Mouse (Mus musculus) brown adipose tissue, adult 24 weeks (tissue): ENCODE measurements around the gene Mest. TPM values are rescaled to one million over a fixed set of nuclear protein-coding genes. Genes with fewer than 3 reads are reported as not detected.

ENCODE experiments used
- H3K27ac ChIP-seq: fragments of 200-500 bp; replicated peaks from 2 replicates; pipeline ENCODE4 v1.5.1; 2012; ENCODE audit warnings: low read depth, mild to moderate bottlenecking, low read length
- H3K4me1 ChIP-seq: fragments of 200-500 bp; 2 replicates; pipeline ENCODE4 v1.6.1; 2012; ENCODE audit warnings: low read length, mixed read lengths; ENCODE audit not compliant: control insufficient read depth, insufficient read depth, insufficient read length
- H3K4me3 ChIP-seq: fragments of 200-500 bp; 2 replicates; pipeline ENCODE4 v1.5.1; 2012; ENCODE audit warnings: low read depth, mild to moderate bottlenecking, low read length, moderate library complexity; ENCODE audit not compliant: insufficient read depth
- polyA plus RNA-seq: library from polyadenylated mRNA; stranded (reverse); fragments of >200 nt; gene quantifications from 2 replicates; pipeline ENCODE4 v1.2.4, GENCODE M21; 2012; ENCODE audit not compliant: missing spikeins, insufficient read depth, insufficient read length

Gene Mest
- polyA plus RNA-seq, 1 experiment, result 6.7 TPM

DNA sequence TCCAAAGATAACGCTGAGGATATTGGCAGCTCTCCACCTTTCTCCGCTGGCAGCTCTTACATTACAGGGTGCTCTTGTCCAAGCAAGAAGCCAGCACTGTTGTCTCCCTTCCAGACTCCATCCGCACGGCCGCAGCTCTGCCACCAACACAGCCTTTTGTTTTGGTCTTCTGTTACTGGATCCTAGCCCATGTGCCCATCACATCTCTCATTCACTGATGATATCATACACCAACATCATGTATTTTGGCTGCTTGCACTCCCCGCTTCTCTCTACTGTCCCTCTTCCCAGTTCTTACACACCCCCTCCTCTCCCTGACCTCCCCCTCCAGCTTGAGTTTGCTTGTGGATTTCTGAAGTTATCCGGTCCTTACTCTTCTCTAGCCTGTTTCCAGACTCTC lies 6.6 kb upstream of the Mest start:
- Histone ChIP-seq H3K4me3 (no peak overlapping the region), H3K27ac (no peak overlapping the region), H3K4me1 (peaks cover 13% of the 10 kb centered on the region; the same call in 1 of the 2 replicates)

DNA sequence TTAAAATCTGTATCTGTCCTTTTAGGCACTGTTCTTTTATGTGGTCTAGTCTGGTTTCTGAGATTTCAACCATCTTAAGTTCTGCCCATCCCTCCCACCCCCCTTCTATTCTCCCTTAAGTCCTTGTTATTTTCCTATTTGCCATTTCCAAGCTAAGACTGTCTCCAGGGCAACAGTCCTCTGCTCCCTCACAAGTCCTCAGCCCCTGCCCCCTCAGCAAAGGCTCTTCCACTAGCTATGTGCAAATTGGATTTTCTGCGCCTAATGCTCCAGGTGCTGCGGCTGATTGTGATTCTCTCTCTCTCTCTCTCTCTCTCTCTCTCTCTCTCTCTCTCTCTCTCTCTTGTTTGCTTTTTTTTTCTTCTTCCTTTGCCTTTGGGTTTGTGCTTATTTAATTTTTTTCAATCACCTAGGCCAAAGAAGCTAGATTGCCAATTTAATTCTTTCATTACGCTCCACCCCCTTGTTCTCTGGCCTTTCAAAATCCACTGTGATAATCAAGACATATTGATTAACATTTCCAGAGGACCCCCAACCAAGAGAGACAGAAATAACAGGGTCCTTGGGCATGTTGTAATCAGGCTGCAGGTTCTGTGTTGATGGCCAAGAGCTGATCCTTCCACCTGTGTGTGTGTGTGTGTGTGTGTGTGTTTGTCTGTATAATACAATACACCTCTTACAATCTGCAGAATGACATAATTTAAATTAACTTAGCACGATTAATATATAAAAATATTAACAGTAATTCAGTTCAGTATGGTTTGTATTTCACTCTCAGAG lies 772 bp upstream of the Mest start:
- no peak overlapping the region for H3K27ac ChIP-seq
- no peak overlapping the region for H3K4me3 ChIP-seq
- peaks cover 4% of the 10 kb centered on the region; the same call in 1 of the 2 replicates for H3K4me1 ChIP-seq

DNA sequence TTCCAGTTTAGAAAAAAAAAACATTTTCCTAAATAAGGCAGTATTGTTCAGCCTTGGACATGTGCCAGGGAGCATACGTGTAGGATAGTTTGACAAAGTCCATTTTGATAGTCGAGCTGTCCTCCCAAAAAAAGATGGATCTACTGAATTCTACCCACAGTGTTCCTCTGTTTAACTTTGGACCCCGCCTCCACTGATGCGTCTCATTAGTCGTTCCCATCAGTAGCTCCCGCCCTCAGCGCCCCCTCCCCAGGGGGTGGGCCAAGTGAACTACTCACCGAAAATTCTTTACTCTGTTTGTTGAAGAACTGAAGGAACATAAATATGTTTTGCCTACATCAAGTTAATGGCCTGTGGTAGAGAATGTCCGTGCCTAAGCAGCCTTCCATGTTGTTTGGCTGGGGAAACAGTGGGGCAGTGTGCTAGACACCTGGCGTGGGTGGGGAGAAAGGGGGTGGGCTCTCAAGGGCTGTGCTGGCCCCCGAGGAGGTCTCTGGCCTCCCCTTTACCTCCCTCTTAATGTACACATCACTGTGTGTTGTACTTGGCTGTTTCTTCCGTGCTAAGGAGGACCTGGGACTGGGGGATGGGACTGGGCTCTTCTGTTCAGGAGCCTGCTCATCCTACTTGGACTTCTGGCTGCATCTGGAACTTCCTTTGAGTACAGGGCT lies 7.1 kb downstream of the Mest start:
- Histone ChIP-seq H3K4me1 (no peaks in the 10 kb centered on the region; the same call in 1 of the 2 replicates), H3K4me3 (no peak overlapping the region), H3K27ac (no peak overlapping the region)

DNA sequence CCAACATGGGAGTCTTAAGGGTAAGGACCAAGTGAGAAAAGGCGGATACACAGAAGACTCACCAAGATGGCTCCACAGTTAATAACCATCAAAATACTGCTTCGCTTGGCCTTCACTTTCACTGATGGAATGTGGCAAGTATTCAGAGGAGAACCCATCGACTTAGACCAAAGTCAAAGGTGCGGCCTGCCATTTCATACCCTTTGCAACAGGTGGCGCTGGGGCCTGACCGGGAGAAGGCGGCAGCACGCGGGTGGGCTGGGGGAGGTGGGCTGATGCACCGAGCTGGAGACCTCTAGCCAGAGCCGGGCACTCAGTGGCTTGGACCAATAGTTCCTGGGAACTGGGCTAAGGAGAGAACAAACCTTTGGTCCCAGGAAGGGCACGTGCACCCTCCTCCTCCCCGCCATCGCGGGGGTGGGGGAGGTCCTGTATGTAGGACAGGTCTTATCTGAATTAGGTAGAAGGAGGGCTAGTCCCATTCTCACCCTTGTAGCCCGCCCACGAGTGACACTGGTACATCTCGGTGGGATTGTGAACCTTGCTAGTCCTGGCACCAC lies 9.3 kb downstream of the Mest start:
- H3K27ac ChIP-seq, result no peak overlapping the region
- H3K4me1 ChIP-seq, result no peaks in the 10 kb centered on the region; the same call in 1 of the 2 replicates
- H3K4me3 ChIP-seq, result no peak overlapping the region

DNA sequence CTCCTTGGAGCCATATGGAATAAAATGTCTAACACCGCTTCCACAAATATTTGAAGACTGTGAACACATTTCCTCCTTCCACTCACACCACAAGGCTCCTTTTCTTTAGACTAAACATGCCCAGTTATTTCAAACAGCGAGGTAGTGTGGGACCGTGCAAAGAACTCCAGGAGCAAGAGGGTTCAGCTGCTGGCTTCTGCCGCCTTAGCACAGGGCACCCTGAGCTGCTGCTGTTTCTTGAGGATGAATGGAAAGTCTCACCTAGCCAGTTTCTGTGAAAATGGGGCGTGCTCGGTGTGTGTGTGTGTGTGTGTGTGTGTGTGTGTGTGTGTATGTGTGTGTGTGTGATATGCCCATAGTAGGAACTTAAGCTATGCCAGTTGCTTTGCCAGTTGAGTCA lies 11.1 kb downstream of the Mest start:
- Histone ChIP-seq H3K27ac (no peak overlapping the region), H3K4me3 (no peak overlapping the region), H3K4me1 (no peaks in the 10 kb centered on the region; the same call in 1 of the 2 replicates)

DNA sequence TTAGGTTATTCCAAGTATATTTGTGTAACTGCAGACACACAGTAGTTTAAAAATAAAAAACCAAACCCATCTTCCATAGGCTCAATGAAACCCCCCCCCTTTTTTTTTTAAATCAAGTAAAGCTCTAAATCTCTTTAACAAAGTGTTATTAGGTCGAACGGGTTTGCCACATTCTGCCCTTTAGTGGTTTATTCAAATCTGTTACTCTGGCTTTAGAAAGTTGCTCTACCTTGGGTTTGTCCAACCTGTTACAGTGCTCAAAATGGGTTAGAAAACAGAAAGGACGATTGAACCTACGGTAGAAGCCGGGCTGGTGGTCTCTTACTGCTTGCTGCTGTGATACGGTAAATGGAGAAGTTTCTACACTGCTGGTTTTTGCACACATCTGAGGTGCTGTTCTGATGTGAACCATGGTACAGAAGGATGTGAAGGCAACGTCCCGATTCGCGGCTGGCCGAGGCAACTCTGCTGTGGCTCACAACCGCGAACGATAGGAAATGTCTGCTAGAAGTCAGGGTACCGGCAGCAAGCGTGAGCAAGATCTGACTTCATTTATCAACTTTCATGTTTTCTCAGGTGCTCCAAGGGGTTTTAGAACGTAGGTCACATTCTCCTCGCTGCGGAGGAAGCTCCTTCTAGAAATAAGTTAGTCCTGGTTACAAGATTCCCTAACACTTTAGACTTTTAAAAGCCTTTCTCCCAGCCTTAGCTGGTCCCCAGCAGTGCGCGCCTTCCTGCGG lies 11.8 kb downstream of the Mest start:
- Histone ChIP-seq H3K4me1 (no peaks in the 10 kb centered on the region), H3K27ac (peak overlapping the region; percentile 34; the same call in 1 of the 2 replicates), H3K4me3 (peak overlapping the region; percentile 47)

DNA sequence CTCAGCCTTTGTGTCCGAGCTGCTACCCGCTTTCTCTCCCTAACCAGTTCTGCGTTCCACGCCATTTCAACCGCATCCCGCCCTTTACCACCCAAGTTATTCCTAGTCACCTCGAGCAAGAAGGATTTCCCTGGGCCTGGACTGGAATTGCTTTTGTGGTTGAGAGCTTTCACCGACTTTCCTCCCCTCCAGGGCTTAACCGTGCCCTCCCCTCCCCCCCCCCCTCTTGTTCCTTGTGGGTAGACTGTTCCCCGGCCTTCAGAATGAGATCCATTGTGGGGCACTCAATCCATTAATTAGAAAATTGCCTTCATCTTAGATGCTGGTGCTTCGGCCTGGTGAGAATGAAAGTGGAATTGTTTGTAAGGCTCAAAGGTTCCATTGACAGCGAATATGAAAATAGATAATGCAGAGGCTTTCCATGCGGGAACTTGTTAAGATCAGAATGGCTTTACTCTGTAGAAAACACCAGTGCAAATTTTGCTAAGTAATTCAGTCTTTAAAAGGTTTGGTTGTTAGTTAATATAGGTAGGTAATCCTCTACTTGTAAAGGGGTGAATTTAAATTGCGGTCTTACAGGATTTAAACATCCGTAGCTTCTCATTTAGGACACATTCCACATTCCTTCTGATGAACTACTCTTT lies 12.5 kb downstream of the Mest start:
- H3K4me1 ChIP-seq, result no peaks in the 10 kb centered on the region
- H3K27ac ChIP-seq, result peak overlapping the region; percentile 34; the same call in 1 of the 2 replicates
- H3K4me3 ChIP-seq, result peak overlapping the region; percentile 47

DNA sequence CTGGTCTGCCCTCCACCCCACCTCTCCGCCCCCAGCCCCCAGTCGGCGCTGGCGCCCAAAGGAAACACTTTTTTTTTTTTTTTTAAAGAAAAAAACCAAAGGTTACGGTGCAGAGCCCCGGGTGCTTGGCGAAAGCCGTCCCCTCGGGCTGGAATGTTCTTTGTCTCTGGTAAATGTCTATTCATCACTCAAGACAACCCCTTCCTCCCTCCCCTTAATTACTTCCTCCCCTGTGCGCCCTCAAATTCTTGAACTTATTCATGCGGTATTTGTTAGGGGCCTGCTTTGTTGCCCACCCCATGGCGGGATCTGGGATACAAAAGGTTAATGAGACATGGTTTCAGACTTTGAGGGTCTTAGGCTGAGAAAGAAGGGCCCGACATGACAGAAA lies 13.0 kb downstream of the Mest start:
- no peak overlapping the region for H3K4me3 ChIP-seq
- no peak overlapping the region for H3K27ac ChIP-seq
- no peaks in the 10 kb centered on the region for H3K4me1 ChIP-seq

DNA sequence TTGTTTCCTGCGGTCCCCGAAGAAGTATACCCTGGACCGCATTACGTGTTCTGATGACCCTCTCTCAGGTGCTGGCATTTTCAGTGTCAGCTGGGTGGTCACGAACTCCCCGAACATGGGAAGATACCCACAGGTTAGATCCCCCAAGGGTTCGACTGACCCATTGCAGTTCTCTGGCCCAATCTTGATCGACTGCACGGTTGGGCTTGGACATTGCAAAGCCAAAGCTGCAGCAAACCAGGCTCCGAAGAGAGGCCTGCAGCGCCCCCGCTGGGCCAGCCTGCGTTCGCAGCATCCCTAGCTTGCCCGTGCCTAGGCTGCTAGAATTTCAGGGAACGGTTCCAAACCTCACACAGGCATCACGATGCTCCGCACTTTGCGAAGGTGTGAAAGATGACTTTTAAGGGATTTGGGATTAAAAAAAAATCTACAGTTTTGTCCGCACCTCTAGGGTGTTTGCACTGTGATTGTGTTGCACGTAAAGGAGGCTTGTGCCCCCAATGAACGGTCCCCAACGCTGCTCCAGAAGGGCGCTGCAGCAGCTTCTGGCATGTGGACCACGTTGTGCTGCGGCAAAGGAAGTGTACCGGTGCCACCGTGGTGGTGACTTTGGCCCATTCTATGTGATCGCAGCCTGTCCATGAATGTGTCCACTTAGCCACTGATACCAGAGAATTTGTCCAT lies 13.7 kb downstream of the Mest start:
- H3K4me3 ChIP-seq, result peak overlapping the region; percentile 53
- no peaks in the 10 kb centered on the region for H3K4me1 ChIP-seq
- H3K27ac ChIP-seq, result no peak overlapping the region

DNA sequence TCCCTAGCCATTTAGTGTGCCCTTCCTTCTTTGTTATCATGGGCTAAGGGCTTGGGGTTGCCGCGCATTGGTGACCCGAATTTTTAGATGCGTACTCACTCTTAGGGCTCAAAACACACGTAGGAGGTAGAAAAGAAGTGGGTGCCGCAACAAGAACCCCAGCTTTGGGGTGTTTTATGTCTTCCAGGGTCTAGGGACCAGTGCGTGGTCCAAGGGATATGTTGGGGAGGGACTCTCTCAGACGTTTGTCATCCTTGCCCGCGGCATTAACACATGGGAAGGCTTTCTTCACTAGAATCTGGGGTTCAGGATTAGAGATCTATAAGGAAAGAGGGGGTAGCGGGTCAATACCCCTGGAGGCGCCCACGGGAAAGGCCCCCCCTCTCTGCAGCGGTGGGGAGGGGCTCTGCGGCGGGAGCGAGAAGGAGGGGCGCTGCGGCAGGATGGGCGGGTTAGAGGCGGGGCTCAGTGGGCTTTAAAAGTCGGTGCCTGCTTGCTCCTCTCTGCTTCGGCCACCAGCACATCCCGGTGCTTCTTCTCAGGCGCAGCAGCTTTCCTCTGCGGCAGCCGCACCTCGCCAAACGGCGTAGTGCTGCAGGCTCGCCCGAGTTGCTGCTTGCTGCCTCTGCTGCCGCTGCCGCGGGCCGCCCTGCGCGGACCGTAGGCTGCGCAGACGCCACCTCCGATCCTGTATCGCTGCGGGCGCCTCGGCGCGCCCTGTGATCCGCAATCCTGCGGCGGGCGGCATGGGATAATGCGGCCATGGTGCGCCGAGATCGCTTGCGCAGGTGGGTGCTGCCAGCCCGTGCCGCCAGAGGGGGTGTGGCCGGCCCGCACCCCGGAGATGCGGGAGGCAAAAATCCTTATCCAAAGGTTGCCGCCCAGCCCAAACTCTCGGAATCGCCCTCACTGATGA lies 14.5 kb downstream of the Mest start:
- H3K4me1 ChIP-seq, result no peaks in the 10 kb centered on the region
- H3K27ac ChIP-seq, result no peak overlapping the region
- peak overlapping the region; percentile 53 for H3K4me3 ChIP-seq

DNA sequence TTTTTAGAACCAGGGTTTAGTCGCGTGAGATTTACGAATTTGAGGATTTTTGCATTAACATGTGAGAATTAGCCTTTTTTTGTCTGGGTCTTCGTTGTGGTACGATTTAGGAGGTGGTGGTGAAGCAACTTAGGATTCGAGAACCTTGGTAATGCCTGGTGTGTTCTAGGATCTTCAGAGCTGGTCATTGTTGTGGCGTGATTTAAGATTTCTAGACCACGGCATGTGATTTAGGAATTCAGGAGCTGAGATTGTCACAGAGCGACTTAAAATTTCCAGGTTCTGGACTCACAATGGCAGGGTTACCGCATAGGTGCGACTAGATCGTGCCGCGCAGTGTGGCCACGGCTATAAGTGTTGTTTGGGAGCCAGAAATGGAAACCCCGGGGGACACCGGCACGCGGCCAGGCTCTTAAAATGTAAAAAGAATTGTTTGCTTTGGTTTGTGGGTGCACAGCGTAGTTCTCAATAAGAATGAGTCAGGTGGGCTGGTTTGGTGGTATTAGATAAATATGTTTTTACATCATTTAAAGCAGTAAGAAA lies 15.2 kb downstream of the Mest start:
- peak overlapping the region; percentile 53 for H3K4me3 ChIP-seq
- H3K27ac ChIP-seq, result no peak overlapping the region
- no peaks in the 10 kb centered on the region for H3K4me1 ChIP-seq

DNA sequence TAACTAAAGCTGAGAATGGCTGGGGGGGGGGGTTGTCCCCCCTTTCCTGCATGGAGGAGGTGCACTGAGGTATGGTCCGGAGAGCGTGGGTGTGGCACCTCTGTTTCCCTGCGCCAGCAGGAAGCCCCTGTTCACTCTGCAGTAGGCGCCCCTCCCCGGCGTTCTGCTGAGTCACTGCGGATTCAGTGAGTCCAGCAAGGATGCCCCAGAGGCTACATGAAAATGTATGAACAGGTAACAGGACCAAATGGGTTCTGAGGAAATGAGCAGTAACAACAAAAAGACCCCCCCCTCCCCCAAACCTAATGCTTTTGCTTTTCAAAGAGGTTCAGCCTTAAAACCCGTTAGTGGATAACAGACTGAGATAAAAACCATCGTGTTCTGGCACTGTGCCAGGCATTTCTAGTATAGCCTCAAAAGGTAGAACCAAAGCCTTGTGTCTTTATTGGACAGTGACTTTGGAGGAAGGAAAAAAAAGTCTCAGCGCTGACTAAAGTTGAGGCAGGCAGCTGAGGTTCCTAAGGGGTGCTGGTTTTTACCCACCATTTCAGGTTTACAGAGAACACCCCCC lies 15.9 kb downstream of the Mest start:
- Histone ChIP-seq H3K4me3 (peak overlapping the region; percentile 28), H3K4me1 (no peaks in the 10 kb centered on the region), H3K27ac (no peak overlapping the region)

DNA sequence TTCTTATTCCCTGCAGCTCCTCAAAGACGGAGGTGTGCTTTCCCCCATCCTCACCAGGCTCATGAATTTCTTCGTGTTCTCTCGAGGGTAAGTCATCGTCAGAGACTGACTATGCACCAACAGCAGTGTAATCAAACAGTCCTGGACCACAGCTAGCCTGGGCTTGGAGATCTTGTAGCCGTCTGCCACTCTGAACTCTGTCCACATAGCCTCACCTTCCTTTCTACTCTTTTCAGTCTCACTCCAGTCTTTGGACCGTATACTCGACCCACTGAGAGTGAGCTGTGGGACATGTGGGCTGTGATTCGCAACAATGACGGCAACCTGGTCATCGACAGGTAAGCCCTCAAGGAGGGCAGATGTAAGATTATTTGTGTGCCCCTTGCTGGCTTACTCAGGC lies 21.5 kb downstream of the Mest start:
- Histone ChIP-seq H3K4me1 (no peaks in the 10 kb centered on the region), H3K4me3 (no peak overlapping the region), H3K27ac (no peak overlapping the region)
